ENCODE assay signal across 25 mouse cellular contexts in genomic region chr8:48259832-48260231, GRCm38 (mm10).
"Had no signal": no experiment of that assay in that cellular context is flagged by ENCODE, and none has a peak within 500 bp of the region (broad histone marks: within the 10 kb centered on the region; RNA-seq: fewer than 3 reads in every experiment).

No protein-coding gene starts in this region.

- H3K4me1 ChIP-seq: hindbrain, embryonic 12.5 days; intestine, embryonic 15.5 days; limb, embryonic 13.5 days; liver, embryonic 12.5 days had no signal

- H3K4me2 ChIP-seq: heart, embryonic 12.5 days; hindbrain, embryonic 12.5 days; hindbrain, embryonic 14.5 days; intestine, embryonic 15.5 days; limb, embryonic 13.5 days; limb, embryonic 15.5 days; liver, embryonic 12.5 days had no signal

- ATAC-seq: hindbrain, embryonic 16.5 days; inflammation-experienced regulatory T-cells, adult 6 months; intestine, embryonic 15.5 days; intestine, postnatal 0 days; liver, embryonic 12.5 days had no signal

- H3K27me3 ChIP-seq: heart, embryonic 12.5 days; hindbrain, embryonic 12.5 days; intestine, embryonic 15.5 days; limb, embryonic 13.5 days; limb, embryonic 15.5 days; liver, embryonic 12.5 days had no signal

- DNase-seq: gastrocnemius, adult 2 months; gastrocnemius, postnatal 10 days; gastrocnemius, postnatal 25 days; heart, adult 2 months; heart, postnatal 10 days; heart, postnatal 4 days; kidney, adult 18-20 months; kidney, adult 8-10 months; kidney, postnatal 10 days; kidney, postnatal 25 days; kidney, postnatal 4 days had no signal

- H3K9ac ChIP-seq: heart, embryonic 12.5 days; hindbrain, embryonic 12.5 days; hindbrain, embryonic 14.5 days; intestine, embryonic 15.5 days; limb, embryonic 13.5 days; limb, embryonic 15.5 days; liver, embryonic 12.5 days; liver, embryonic 14.5 days had no signal

- H3K9me3 ChIP-seq: heart, embryonic 12.5 days; hindbrain, embryonic 10.5 days; hindbrain, embryonic 12.5 days; intestine, embryonic 15.5 days; limb, embryonic 13.5 days; limb, embryonic 15.5 days; liver, embryonic 12.5 days had no signal

- H3K36me3 ChIP-seq: heart, embryonic 12.5 days; hindbrain, embryonic 12.5 days; intestine, embryonic 15.5 days; liver, embryonic 12.5 days had no signal

- H3K27ac ChIP-seq: gastrocnemius, adult 2 months; heart, adult 2 months; hindbrain, embryonic 10.5 days; hindbrain, embryonic 12.5 days; hindbrain, embryonic 14.5 days; intestine, embryonic 15.5 days; layer of hippocampus, adult 2 months; left cerebral cortex, adult 2 months; limb, embryonic 13.5 days; limb, embryonic 15.5 days; liver, embryonic 12.5 days; liver, embryonic 14.5 days had no signal

- H3K4me3 ChIP-seq: gastrocnemius, adult 2 months; heart, adult 2 months; heart, embryonic 12.5 days; hindbrain, embryonic 10.5 days; hindbrain, embryonic 12.5 days; intestine, embryonic 15.5 days; layer of hippocampus, adult 2 months; left cerebral cortex, adult 2 months; limb, embryonic 13.5 days; limb, embryonic 15.5 days; liver, embryonic 12.5 days had no signal
